Mouse (Mus musculus) kidney, adult 8-10 months (tissue): ENCODE results near the gene Actl10.

Source experiments
- DNase-seq, 2 experiments: peaks; one replicate each; pipeline ENCODE4 v3.0.0; 2022

Gene Actl10

GRCm38 (mm10) chr2:154552424-154552907, 890 bp downstream of the Actl10 start:
- DNase-seq = peak; percentile 38 to 64

DNA sequence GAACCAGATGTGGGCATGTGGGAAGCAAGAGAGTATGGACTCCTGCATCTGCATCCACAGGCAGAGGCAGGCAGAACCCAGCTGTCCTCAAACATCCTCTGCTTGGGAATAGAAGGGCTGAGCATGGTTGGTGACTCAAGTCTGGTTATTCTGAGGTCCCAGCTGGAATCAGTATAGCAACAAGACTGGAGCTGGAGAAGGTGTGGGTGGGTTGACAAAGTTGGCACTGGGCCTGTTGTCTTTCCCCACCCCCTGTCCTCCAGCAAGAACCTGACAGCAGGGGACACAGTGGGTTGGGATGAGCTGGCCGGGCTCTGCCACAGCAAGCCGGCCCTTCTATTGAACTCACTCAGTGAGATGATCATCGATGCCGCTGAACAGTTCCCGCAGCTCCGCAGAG, 3.7 kb downstream of the Actl10 start:
- no peak for DNase-seq

DNA sequence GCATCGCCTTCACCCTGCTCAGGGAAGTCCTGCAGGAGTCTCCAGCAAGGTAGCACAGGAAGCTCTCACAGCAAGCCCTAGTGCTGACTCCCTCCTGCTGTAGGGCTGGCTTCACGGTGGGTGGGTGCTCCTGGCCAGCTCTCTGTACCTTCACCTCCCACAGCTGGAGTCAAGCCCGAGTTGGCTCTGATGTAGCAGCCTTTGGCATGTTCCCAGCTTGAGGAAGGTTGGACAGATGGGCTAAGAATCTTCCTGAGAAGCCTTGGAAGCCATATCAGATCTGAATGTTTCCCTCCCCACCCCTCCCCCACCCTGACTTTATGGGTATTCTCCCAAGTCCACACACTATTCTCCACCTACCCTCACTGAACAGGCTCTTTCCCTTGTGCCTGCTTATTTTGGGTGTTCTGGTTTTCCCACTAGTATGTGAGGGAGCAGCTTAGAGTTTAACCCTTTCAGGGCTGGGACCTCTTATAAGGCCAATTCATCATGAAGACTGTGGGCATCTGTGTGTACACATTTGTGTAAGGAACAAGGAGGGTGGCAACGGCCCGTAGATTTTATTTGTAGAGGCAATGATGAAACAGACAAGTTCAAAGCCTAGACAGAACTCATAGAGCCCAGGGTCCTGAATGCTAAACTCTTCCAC, 5.7 kb downstream of the Actl10 start:
- no peak for DNase-seq

DNA sequence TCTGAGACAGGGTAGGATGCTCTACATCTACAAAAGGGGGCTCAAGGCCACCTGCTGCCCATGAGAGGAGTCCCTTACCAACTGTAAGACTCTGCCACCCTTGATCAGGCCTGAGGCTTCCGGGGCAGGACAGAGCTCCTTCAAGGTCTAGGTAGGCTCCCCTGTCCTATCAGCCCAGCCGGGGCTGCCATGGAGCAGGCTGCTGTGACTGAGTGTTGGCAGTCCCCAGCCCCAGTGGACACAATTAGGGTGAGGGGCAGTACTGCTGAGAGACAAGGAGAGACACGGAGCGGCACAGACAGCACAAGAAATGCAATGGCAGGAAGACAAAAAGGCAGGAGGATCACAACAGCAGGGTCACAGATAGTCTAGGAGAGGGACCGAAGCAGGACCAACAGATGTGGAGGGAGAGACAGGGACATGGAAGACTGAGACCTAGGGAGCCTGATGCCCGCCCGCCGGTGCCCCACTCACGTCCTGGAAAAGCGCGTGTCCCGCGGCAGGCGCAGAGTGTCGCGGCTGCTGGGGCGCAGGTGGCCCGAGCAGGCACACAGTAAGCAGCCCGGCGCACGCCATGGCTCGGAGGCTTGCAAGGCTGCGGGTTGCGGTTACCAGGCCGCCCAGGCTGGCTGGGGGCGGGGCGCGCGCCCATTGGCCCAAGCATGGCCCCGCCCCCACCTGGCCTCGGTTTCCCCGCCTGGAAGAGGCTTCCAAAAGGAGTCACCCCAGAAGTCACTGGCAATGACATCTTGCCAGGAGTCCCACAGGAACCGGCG, 6.9 kb downstream of the Actl10 start, which contains the start of gene Necab3:
TSS of gene Necab3 (minus strand) at position 627 of the 776 bp plus-strand sequence.
- no peak for DNase-seq

GRCm38 (mm10) chr2:154563612-154564170, 12.1 kb downstream of the Actl10 start:
- DNase-seq = peak; percentile 78 to 83

GRCm38 (mm10) chr2:154565562-154565961, 14.0 kb downstream of the Actl10 start:
- no peak for DNase-seq

DNA sequence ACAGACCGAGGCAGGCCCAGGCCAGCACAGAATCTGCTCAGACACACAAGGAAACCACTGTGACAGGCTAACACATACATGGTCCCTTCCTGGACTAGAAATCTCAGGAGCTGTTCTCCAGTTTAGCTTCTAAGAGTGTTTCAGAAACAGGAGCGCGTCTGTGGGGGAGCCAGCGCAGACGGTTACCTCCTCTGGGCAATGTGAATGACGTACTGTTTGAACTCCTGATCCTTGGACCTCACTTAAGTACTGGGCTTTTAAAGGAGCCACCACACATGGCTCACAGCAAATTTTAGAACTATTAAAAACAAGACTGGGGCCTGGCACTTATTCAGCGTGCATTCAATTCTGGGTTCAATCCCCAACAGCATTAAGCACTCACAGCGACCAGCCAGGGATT, 15.1 kb downstream of the Actl10 start:
- peak; percentile 37 to 42 for DNase-seq

DNA sequence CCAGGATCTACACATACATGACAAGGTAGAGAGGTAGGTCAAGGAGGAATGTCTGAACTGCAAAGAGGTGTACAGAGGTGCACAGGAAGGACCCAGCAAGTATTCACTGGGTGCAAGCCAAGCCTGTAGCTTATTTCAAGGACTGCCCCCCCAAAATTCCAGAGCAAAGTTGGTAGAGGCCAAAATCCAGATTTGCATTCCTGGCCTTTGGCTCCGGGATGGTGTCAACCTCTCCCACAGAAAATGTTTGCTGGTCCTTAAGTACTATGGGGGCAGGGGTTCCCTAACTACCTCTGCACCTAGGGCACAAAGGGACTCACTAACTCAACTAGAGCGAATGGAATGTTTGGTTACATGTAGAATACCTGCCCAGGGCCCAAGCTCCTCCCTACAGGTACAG, 16.2 kb downstream of the Actl10 start:
- DNase-seq = peak in 1 of 2 experiments; percentile 25

- DNase-seq = no peak
Observed at GRCm38 (mm10) chr2:154568329-154569070, 16.9 kb downstream of the Actl10 start.

DNA sequence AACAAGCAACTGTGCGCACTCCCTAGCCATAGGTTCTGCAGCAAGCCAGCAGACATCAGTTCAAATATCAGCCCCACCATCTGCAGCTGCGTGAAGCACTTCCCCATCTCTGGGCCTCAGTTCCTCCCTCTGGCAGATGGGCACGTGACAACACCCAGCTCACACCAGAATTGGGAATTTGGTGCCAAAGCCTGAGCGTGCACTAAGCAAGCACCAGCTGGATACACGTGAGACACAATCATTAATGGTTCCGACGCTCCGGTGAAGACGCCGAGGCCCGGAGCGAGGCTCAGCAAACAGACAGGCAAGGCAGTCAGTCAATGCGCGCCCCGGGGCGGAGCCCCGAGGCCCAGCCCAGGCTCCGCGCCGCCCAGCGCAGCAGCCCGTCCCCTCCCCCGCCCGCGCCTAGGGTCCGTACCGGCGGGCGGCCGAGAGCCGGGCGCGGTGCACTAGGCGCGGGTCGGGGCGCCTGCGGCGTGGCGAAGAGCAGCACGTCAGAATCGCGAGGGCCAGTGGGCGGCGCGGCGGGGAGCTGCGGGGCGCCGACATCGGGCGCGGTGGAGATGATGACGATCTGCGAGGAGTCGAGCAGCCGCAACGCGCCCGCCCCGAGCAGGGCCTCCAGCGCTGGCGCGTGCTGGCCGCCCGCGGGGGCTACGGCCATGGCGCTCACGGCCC, 17.6 kb downstream of the Actl10 start:
- peak in 1 of 2 experiments; percentile 43 for DNase-seq

DNA sequence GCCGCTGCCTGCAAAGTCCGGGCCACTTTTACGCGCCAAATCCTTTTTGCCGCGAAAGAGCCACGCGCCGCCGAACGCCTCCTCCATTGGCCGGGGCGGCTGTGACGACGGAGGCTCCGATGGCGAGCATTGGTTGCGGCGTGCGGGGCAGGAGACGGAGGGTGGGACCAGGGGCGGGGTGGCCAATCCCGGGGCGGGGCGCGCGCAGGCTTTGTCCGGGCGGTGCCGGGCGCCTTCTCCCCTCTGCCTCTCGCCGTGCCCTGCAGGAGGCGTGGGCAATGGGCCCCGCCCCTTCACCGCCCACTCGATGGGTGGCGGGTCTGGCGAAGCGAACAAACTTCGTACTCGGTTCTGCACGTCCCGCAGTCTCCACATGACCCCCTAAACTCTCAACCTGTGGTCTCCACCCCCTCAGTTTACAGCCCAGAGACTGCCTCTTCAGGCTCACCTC, 18.3 kb downstream of the Actl10 start, which contains the start of gene E2f1:
TSS of gene E2f1 (minus strand) at position 57 of the 451 bp plus-strand sequence.
- DNase-seq = peak; percentile 91 to 92

GRCm38 (mm10) chr2:154570666-154571065, 19.1 kb downstream of the Actl10 start:
- no peak for DNase-seq

- DNase-seq = no peak
Observed at GRCm38 (mm10) chr2:154571266-154571665, 19.7 kb downstream of the Actl10 start.

DNA sequence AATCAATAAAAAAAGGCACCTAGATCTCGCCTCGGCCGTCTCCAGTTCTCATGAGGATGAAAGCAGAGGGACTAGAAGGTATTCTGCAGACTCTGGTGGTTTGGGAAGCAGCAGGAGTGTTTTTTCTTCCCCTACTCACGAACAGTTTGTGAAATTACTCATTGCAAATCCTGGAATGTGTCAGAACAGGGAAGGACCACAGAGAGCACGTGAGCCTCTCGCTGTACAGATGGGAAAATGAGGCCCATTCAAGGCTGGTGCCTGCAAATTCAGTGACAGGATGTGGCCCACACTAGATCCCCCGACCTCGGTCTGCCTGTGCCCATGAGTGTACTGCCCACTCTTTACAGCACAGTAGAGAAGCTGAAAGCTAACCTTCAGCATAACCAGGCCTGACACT, 20.4 kb downstream of the Actl10 start:
- no peak for DNase-seq

DNA sequence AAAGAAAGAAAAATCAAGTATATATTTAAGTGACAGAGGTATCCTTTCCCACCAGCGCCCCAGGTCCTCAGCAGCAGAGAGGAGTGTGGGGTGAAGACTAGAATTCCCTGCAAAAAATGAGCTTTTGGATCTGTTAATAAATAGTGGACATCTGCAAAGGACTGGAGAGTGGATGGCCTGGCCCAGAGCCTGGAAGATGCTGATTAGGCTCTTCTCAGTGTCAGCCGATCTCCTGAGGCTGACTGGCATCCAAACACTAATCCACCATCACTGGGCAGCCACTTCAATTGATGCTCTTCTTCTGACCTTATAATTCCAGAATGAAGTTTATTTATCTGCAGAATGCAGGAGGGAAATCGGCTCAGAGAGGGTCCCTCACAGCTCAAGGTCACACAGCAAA, 21.4 kb downstream of the Actl10 start:
- no peak for DNase-seq

- DNase-seq = no peak
Observed at GRCm38 (mm10) chr2:154574271-154574670, 22.7 kb downstream of the Actl10 start.

DNA sequence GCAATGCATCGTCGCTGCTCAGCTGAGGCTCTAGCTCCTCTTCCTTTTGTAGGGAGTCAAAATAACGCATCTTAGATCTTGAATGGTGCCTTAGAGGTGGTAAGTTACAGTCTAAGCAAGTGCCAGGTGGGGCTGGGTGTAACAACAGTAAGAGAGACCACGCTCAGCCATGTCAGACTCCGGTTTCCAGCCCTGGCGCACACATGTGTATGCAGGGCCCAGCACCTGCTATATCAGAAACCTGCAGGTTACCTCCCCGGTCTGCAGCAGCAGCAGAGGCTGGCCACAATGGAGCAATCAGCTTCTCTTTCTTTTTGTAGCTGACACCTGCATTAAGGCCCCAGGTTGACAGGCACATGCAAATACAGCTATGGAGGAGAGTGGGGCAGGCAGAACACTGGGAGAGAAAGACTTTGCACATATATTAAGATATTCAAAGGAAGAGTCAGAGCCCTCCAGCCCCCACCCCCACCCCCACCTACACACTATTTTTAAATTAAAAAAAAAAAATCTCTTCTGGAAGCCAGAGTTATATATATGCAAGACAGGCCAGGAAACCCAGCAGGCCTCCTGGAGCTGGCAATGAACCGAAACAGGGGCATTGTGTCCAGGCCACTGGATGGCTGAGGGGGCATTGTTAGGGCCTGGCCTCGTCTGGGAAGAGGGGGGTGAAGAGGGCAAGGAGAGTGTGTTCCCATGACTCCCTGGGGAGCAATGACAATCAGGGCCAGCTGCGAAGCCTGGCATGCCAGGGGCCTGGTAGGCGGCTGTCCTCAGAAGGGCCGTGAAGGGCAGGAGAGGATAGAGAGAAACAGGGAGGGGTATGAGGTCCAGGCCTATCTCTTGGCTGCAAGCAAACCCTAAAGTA, 25.5 kb downstream of the Actl10 start:
- no peak for DNase-seq

DNA sequence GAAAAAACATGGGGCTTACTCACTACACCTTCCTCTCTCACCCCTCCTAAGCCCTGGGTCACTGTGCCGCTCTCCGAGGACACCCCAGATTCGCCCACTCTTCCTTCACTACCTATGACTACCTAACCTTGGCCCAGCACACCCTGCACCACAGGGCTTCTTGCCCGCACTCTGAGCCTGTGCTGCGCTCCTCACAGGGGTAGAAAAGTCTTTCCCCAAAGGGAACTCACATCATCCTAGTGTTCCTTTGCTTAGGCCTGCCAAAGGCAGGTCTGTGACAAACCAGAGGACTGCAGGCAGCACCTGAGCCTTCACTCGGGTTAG, 26.1 kb downstream of the Actl10 start:
- DNase-seq = no peak

- DNase-seq = no peak
Observed at GRCm38 (mm10) chr2:154580586-154580985, 29.0 kb downstream of the Actl10 start.

- no peak for DNase-seq
Observed at GRCm38 (mm10) chr2:154581421-154581820, 29.8 kb downstream of the Actl10 start.
